Mouse (Mus musculus) CD4-positive, CD25-positive, alpha-beta regulatory T cell, adult 4 months (primary cell): ENCODE measurements around the gene Tbr1. TPM values are rescaled to one million over a fixed set of nuclear protein-coding genes. Genes with fewer than 3 reads are reported as not detected.

Experiments
- ATAC-seq: one replicate; pipeline ENCODE4 v1.8.0; 2017
- polyA plus RNA-seq, 2 experiments: library from polyadenylated mRNA; unstranded; fragments of 100-300 nt; shearing (Covaris generic); gene quantifications; one replicate each; pipeline ENCODE4 v1.2.1; 2017

Gene Tbr1
- polyA plus RNA-seq, 2 experiments from 2014 or later, result not detected

GRCm38 (mm10) chr2:61811507-61812421 is 9.0 kb downstream of the Tbr1 start:
- peak; percentile 35 for ATAC-seq

GRCm38 (mm10) chr2:61812536-61812935 is 9.8 kb downstream of the Tbr1 start:
- ATAC-seq, result no peak

- ATAC-seq, result no peak
These were observed 10.4 kb downstream of the Tbr1 start for GRCm38 (mm10) chr2:61813106-61813505.

GRCm38 (mm10) chr2:61813521-61813920 is 10.8 kb downstream of the Tbr1 start:
- no peak for ATAC-seq

- ATAC-seq, result no peak
These were observed 12.1 kb downstream of the Tbr1 start for GRCm38 (mm10) chr2:61814548-61815473.

- no peak for ATAC-seq
These were observed 13.0 kb downstream of the Tbr1 start for GRCm38 (mm10) chr2:61815583-61816313.

GRCm38 (mm10) chr2:61818197-61818596 is 15.5 kb downstream of the Tbr1 start:
- no peak for ATAC-seq

- no peak for ATAC-seq
These were observed 17.5 kb downstream of the Tbr1 start for GRCm38 (mm10) chr2:61820203-61820602.

GRCm38 (mm10) chr2:61823426-61824140 is 20.9 kb downstream of the Tbr1 start:
- no peak for ATAC-seq

GRCm38 (mm10) chr2:61837243-61837806 is 34.6 kb downstream of the Tbr1 start:
- ATAC-seq, result no peak

Other genes with a start within 250 kb of the Tbr1 start
- gene Tank, start 224.3 kb upstream of the Tbr1 start, polyA plus RNA-seq, result 100 to 1,000 TPM; 244 to 260 TPM
- 100 to 1,000 TPM; 180 to 182 TPM for gene Psmd14, start 91.2 kb upstream of the Tbr1 start, polyA plus RNA-seq
- 1 to 10 TPM; 1.1 to 1.4 TPM for gene Slc4a10, start 243.5 kb downstream of the Tbr1 start, polyA plus RNA-seq